Comparison of ENCODE assay signal across 15 mouse cellular contexts in the genomic region with DNA sequence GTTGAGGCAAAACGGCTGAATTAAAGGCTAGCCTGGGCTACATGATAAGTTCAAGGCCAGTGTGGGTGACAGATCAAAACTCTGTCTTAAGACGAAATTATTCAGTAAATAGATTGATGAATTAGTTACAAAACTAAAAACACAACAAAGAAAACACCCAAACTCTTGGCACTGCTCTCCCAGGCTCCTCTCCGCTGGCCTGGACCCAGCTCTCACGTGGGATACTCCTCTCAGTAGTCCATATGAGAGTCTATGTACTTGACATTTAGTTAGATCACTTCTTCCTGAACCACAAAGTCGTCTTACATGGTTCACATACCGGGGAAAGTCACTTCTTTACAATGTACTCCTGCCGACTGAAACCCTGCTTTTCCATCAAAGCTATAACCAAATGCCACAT.
"Had no signal": no experiment of that assay in that cellular context is flagged by ENCODE, and none has a peak within 500 bp of the region (broad histone marks: within the 10 kb centered on the region; RNA-seq: fewer than 3 reads in every experiment).

No protein-coding gene starts in this region.

- H3K4me2 ChIP-seq: kidney, embryonic 15.5 days; liver, embryonic 13.5 days; midbrain, embryonic 11.5 days; stomach, embryonic 15.5 days had no signal

- H3K9me3 ChIP-seq: kidney, embryonic 15.5 days; liver, embryonic 13.5 days; stomach, embryonic 15.5 days had no signal

- H3K4me3 ChIP-seq: kidney, embryonic 15.5 days; liver, embryonic 13.5 days; stomach, embryonic 15.5 days had no signal

- DNase-seq: kidney, adult 2 months; kidney, postnatal 10 days; kidney, postnatal 36 days; liver, embryonic 13.5 days; lung, adult 2 months; lung, postnatal 14 days; lung, postnatal 4 days; spleen, adult 18-20 months; thymus, adult 2 months; thymus, postnatal 14 days; thymus, postnatal 4 days had no signal

- H3K36me3 ChIP-seq: kidney, embryonic 15.5 days; stomach, embryonic 15.5 days had no signal

- H3K9ac ChIP-seq: kidney, embryonic 15.5 days; liver, embryonic 13.5 days; stomach, embryonic 15.5 days had no signal

- ATAC-seq: intestine, postnatal 0 days had no signal

- H3K27ac ChIP-seq: kidney, embryonic 15.5 days; stomach, embryonic 15.5 days had no signal

- H3K27me3 ChIP-seq: kidney, embryonic 15.5 days; liver, embryonic 13.5 days; stomach, embryonic 15.5 days had no signal
